Mouse (Mus musculus): Measurements from ENCODE around the gene Fcrl6.

- TF ChIP-seq POLR2A (IDR thresholded peaks at IDR 0.05; ENCODE audit: insufficient read length, low read depth) (no peak), SRF (IDR thresholded peaks at IDR 0.05; ENCODE audit: control insufficient read depth, insufficient read length, low read depth) (no peak), E2F4 (IDR thresholded peaks at IDR 0.05; ENCODE audit: insufficient read depth) (no peak), MYOG (IDR thresholded peaks at IDR 0.05; ENCODE audit: control insufficient read depth in 1 of 3, insufficient read depth in 1 of 3, insufficient read length in 2 of 3, low read depth in 2 of 3) (no peak), MAX (IDR thresholded peaks at IDR 0.05; ENCODE audit: low read depth) (no peak), CEBPB (IDR thresholded peaks at IDR 0.05; ENCODE audit: insufficient read depth, poor library complexity, severe bottlenecking) (no peak), USF1 (IDR thresholded peaks at IDR 0.05; ENCODE audit: low read depth) (no peak), REST (IDR thresholded peaks at IDR 0.05; ENCODE audit: insufficient read depth, insufficient read length) (no peak), POLR2AphosphoS2 (IDR thresholded peaks at IDR 0.05; ENCODE audit: insufficient read length, low read depth) (no peak), MYOD1 (IDR thresholded peaks at IDR 0.05; ENCODE audit: control insufficient read depth in 1 of 3, insufficient read length in 2 of 3, low read depth in 2 of 3) (no peak), TCF12 (IDR thresholded peaks at IDR 0.05; ENCODE audit: insufficient read depth, poor library complexity, severe bottlenecking) (no peak), TCF3 (IDR thresholded peaks at IDR 0.05; ENCODE audit: insufficient read length, low read depth) (no peak)
Measured at GRCm38 (mm10) chr1:172635258-172635657, 32.9 kb upstream of the Fcrl6 start.

Data from myocyte (in vitro differentiated cells).